Mouse (Mus musculus) ES-E14 (cell line): Measurements from ENCODE around the gene Rela.
"Not testable (repeated sequence)": the region's sequence is repeated elsewhere in the genome, so short reads cannot be mapped to it uniquely, and the experiment has no call there.

Experiments
- CHD2 ChIP-seq: IDR thresholded peaks from 2 replicates; pipeline ENCODE4 v1.6.1; 2014; ENCODE audit warnings: mild to moderate bottlenecking, low read depth, low read length, inconsistent platforms
- MAFK ChIP-seq: IDR thresholded peaks from 2 replicates; pipeline ENCODE4 v1.6.1; 2014; ENCODE audit warnings: mild to moderate bottlenecking, low read depth, low read length, inconsistent platforms; ENCODE audit not compliant: insufficient read depth
- ZC3H11A ChIP-seq: IDR thresholded peaks from 2 replicates; pipeline ENCODE4 v1.6.1; 2012; ENCODE audit warnings: low read depth, mild to moderate bottlenecking, inconsistent platforms, low read length, borderline replicate concordance
- ZNF384 ChIP-seq: IDR thresholded peaks from 2 replicates; pipeline ENCODE4 v1.6.1; 2012; ENCODE audit warnings: low read depth, low read length, inconsistent platforms

DNA sequence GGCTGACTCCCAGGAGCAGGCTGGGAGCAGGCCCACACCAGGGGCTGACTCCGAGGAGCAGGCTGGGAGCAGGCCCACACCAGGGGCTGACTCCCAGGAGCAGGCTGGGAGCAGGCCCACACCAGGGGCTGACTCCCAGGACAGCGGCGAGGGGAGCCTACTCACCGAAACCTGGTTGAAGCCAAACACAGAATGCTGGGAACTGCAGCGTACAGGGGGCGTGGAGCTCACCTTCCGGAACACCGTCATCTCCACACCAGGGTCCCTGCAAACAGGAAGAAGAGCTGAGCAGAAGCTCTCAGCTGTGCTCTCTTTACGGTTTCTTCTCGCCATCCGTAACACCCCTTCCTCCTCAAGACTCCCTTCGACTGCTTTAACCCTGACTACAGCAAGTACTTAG is 49.7 kb downstream of the Rela start:
- not testable (repeated sequence) for TF ChIP-seq ZC3H11A, MAFK, ZNF384, CHD2
